ENCODE assay signal across 9 mouse cellular contexts in genomic region chr17:32209144-32209543, GRCm38 (mm10). TPM values are rescaled to one million over a fixed set of nuclear protein-coding genes. Genes with fewer than 3 reads are reported as not detected.
DNase-seq lines count a peak whose midpoint lies in the region; ATAC-seq and TF ChIP-seq lines count a peak whose summit lies in the region.
"Had no signal": no experiment of that assay in that cellular context is flagged by ENCODE, and none has a peak within 500 bp of the region (broad histone marks: within the 10 kb centered on the region; RNA-seq: fewer than 3 reads in every experiment).

No protein-coding gene starts in this region.

- ATAC-seq in midbrain, embryonic 14.5 days (ENCODE audit: low FRiP score, low TSS enrichment): no peak
- ATAC-seq in midbrain, embryonic 15.5 days (replicated peaks): no peak
- ATAC-seq in kidney, postnatal 0 days (replicated peaks; ENCODE audit: low FRiP score, low read depth): no peak
- peak; percentile 57; the same call in 1 of the 2 replicates for ATAC-seq in stomach, embryonic 16.5 days (ENCODE audit: insufficient read depth, low FRiP score)
- no peak for ATAC-seq in forebrain, embryonic 11.5 days (replicated peaks; ENCODE audit: low FRiP score)
- ATAC-seq in forebrain, embryonic 15.5 days (replicated peaks): no peak

- H3K27ac ChIP-seq in midbrain, embryonic 14.5 days (replicated peaks; ENCODE audit: low read depth, low read length): 0 out of 2 replicates have a peak overlapping the region, but pooled peaks have one; percentile 8
- H3K27ac ChIP-seq in midbrain, embryonic 15.5 days: no peak overlapping the region
- peak overlapping the region; percentile 51; the same call in 1 of the 2 replicates for H3K27ac ChIP-seq in kidney, postnatal 0 days
- peak overlapping the region; percentile 83 for H3K27ac ChIP-seq in stomach, embryonic 16.5 days (ENCODE audit: low read length)
- no peak overlapping the region for H3K27ac ChIP-seq in forebrain, embryonic 11.5 days (ENCODE audit: low read depth, low read length)
- H3K27ac ChIP-seq in forebrain, embryonic 15.5 days (replicated peaks): no peak overlapping the region
- H3K27ac ChIP-seq: liver, embryonic 14.5 days had no signal

- DNase-seq in midbrain, embryonic 14.5 days: peak; percentile 17
- DNase-seq in gastrocnemius, postnatal 25 days: peak; percentile 65
- peak; percentile 76 for DNase-seq in kidney, postnatal 0 days (ENCODE audit: low spot score)
- DNase-seq in forebrain, embryonic 11.5 days (ENCODE audit: low spot score): no peak
- no peak for DNase-seq in layer of hippocampus, adult 18-20 months (ENCODE audit: low spot score in 2 of 2)

- H3K27me3 ChIP-seq in midbrain, embryonic 14.5 days (ENCODE audit: control insufficient read depth, insufficient read depth, low read length): no peaks in the 10 kb centered on the region
- no peaks in the 10 kb centered on the region for H3K27me3 ChIP-seq in midbrain, embryonic 15.5 days (replicated peaks)
- no peaks in the 10 kb centered on the region for H3K27me3 ChIP-seq in kidney, postnatal 0 days (ENCODE audit: insufficient read depth, low read length)
- H3K27me3 ChIP-seq in stomach, embryonic 16.5 days (ENCODE audit: control insufficient read depth, insufficient read depth, low read length): no peaks in the 10 kb centered on the region
- no peaks in the 10 kb centered on the region for H3K27me3 ChIP-seq in forebrain, embryonic 11.5 days (ENCODE audit: control insufficient read depth, insufficient read depth, low read length)
- no peaks in the 10 kb centered on the region for H3K27me3 ChIP-seq in forebrain, embryonic 15.5 days

- H3K4me3 ChIP-seq in midbrain, embryonic 14.5 days (replicated peaks; ENCODE audit: low read depth, low read length): no peak overlapping the region
- no peak overlapping the region for H3K4me3 ChIP-seq in midbrain, embryonic 15.5 days
- H3K4me3 ChIP-seq in kidney, postnatal 0 days (replicated peaks; ENCODE audit: low read depth, low read length): no peak overlapping the region
- H3K4me3 ChIP-seq in stomach, embryonic 16.5 days (replicated peaks; ENCODE audit: low read length): no peak overlapping the region
- H3K4me3 ChIP-seq in forebrain, embryonic 11.5 days (ENCODE audit: low read depth, low read length): no peak overlapping the region
- no peak overlapping the region for H3K4me3 ChIP-seq in forebrain, embryonic 15.5 days

- WGBS in midbrain, embryonic 14.5 days: 76% methylated on average over 6 of the region's 6 CpGs
- 77% methylated on average over 6 of the region's 6 CpGs for WGBS in midbrain, embryonic 15.5 days
- WGBS in kidney, postnatal 0 days: 29% methylated on average over 6 of the region's 6 CpGs
- 51% methylated on average over 6 of the region's 6 CpGs for WGBS in stomach, embryonic 16.5 days
- WGBS in forebrain, embryonic 11.5 days: 80% methylated on average over 6 of the region's 6 CpGs
- 75% methylated on average over 6 of the region's 6 CpGs for WGBS in forebrain, embryonic 15.5 days

- no peak for TF ChIP-seq CTCF in kidney, postnatal 0 days (IDR thresholded peaks at IDR 0.05; ENCODE audit: low read depth)

- H3K4me2 ChIP-seq in midbrain, embryonic 14.5 days (ENCODE audit: low read length): no peak overlapping the region
- no peak overlapping the region for H3K4me2 ChIP-seq in midbrain, embryonic 15.5 days
- no peak overlapping the region for H3K4me2 ChIP-seq in kidney, postnatal 0 days (ENCODE audit: low read length)
- H3K4me2 ChIP-seq in stomach, embryonic 16.5 days (ENCODE audit: low read depth, low read length): no peak overlapping the region
- H3K4me2 ChIP-seq in forebrain, embryonic 11.5 days (ENCODE audit: low read depth, low read length, severe bottlenecking): no peak overlapping the region
- no peak overlapping the region for H3K4me2 ChIP-seq in forebrain, embryonic 15.5 days (replicated peaks)

- H3K9ac ChIP-seq in midbrain, embryonic 14.5 days (replicated peaks; ENCODE audit: low read length): no peak overlapping the region
- H3K9ac ChIP-seq in midbrain, embryonic 15.5 days: no peak overlapping the region
- H3K9ac ChIP-seq in kidney, postnatal 0 days (ENCODE audit: low read depth, low read length): no peak overlapping the region
- H3K9ac ChIP-seq in stomach, embryonic 16.5 days (ENCODE audit: low read length): no peak overlapping the region
- no peak overlapping the region for H3K9ac ChIP-seq in forebrain, embryonic 11.5 days (ENCODE audit: low read length)
- no peak overlapping the region for H3K9ac ChIP-seq in forebrain, embryonic 15.5 days (replicated peaks)
- H3K9ac ChIP-seq: liver, embryonic 14.5 days had no signal

- no peaks in the 10 kb centered on the region for H3K4me1 ChIP-seq in midbrain, embryonic 14.5 days (ENCODE audit: control insufficient read depth, insufficient read depth, low read length)
- no peaks in the 10 kb centered on the region for H3K4me1 ChIP-seq in midbrain, embryonic 15.5 days
- peaks cover 9% of the 10 kb centered on the region for H3K4me1 ChIP-seq in kidney, postnatal 0 days (replicated peaks; ENCODE audit: insufficient read depth, low read length)
- peaks cover 13% of the 10 kb centered on the region for H3K4me1 ChIP-seq in stomach, embryonic 16.5 days (ENCODE audit: control insufficient read depth, insufficient read depth, low read length)
- no peaks in the 10 kb centered on the region for H3K4me1 ChIP-seq in forebrain, embryonic 11.5 days (replicated peaks; ENCODE audit: control insufficient read depth, insufficient read depth, low read length)
- H3K4me1 ChIP-seq in forebrain, embryonic 15.5 days: no peaks in the 10 kb centered on the region

- H3K36me3 ChIP-seq in midbrain, embryonic 14.5 days (ENCODE audit: control insufficient read depth, insufficient read depth, low read length): peaks cover 92% of the 10 kb centered on the region
- H3K36me3 ChIP-seq in midbrain, embryonic 15.5 days (replicated peaks): peaks cover 61% of the 10 kb centered on the region
- peaks cover 64% of the 10 kb centered on the region for H3K36me3 ChIP-seq in kidney, postnatal 0 days (ENCODE audit: insufficient read depth, low read length)
- H3K36me3 ChIP-seq in stomach, embryonic 16.5 days (ENCODE audit: control insufficient read depth, insufficient read depth, low read length): peaks cover 16% of the 10 kb centered on the region
- H3K36me3 ChIP-seq in forebrain, embryonic 11.5 days (ENCODE audit: control insufficient read depth, insufficient read depth, low read length): peaks cover 20% of the 10 kb centered on the region; the same call in 1 of the 2 replicates
- peaks cover 89% of the 10 kb centered on the region for H3K36me3 ChIP-seq in forebrain, embryonic 15.5 days

- H3K9me3 ChIP-seq in midbrain, embryonic 14.5 days (ENCODE audit: control insufficient read depth, low read length): no peaks in the 10 kb centered on the region
- H3K9me3 ChIP-seq in midbrain, embryonic 15.5 days: no peaks in the 10 kb centered on the region
- H3K9me3 ChIP-seq in kidney, postnatal 0 days (replicated peaks; ENCODE audit: low read length): no peaks in the 10 kb centered on the region
- no peaks in the 10 kb centered on the region for H3K9me3 ChIP-seq in stomach, embryonic 16.5 days (replicated peaks; ENCODE audit: control insufficient read depth, low read length)
- no peaks in the 10 kb centered on the region for H3K9me3 ChIP-seq in forebrain, embryonic 11.5 days (ENCODE audit: control insufficient read depth, low read length)
- H3K9me3 ChIP-seq in forebrain, embryonic 15.5 days: no peaks in the 10 kb centered on the region

RNA-seq across cellular contexts. Expression of gene Ephx3, which starts 19.8 kb away (rescaled TPM):
- 0.34 TPM in 1 of 2 replicates, not detected in the other for polyA plus RNA-seq in midbrain, embryonic 14.5 days (2014; fragmentation: Nextera tagmentation; extraction: Ambion mirVana)
- 0.22 and 0.35 TPM in 2 replicates for polyA plus RNA-seq in midbrain, embryonic 15.5 days (2015; fragmentation: Nextera tagmentation; extraction: Ambion mirVana)
- total RNA-seq in gastrocnemius, postnatal 25 days (2021): under 1 TPM; 0.40 to 0.46 TPM
- 0.18 and 0.30 TPM in 2 replicates for polyA plus RNA-seq in kidney, postnatal 0 days (2015; fragmentation: Nextera tagmentation; extraction: Ambion mirVana)
- 14.4 and 25.3 TPM in 2 replicates for polyA plus RNA-seq in stomach, embryonic 16.5 days (2015; fragmentation: Nextera tagmentation; extraction: Ambion mirVana)
- 0.13 and 0.23 TPM in 2 replicates for polyA plus RNA-seq in forebrain, embryonic 11.5 days (2014; fragmentation: Nextera tagmentation; extraction: Ambion mirVana)
- polyA plus RNA-seq in forebrain, embryonic 15.5 days (2015; fragmentation: Nextera tagmentation; extraction: Ambion mirVana): 0.17 and 0.20 TPM in 2 replicates
- under 1 TPM; 0.30 TPM for total RNA-seq in layer of hippocampus, adult 18-20 months (2021)

RNA-seq across cellular contexts. Expression of gene Notch3, which starts 42.5 kb away (rescaled TPM):
- polyA plus RNA-seq in midbrain, embryonic 14.5 days (2014; fragmentation: Nextera tagmentation; extraction: Ambion mirVana): 10.5 and 11.2 TPM in 2 replicates
- polyA plus RNA-seq in midbrain, embryonic 15.5 days (2015; fragmentation: Nextera tagmentation; extraction: Ambion mirVana): 7.9 and 8.9 TPM in 2 replicates
- total RNA-seq in gastrocnemius, postnatal 25 days (2021): 10 to 100 TPM; 12.6 to 13.4 TPM
- 7.2 and 7.4 TPM in 2 replicates for polyA plus RNA-seq in kidney, postnatal 0 days (2015; fragmentation: Nextera tagmentation; extraction: Ambion mirVana)
- polyA plus RNA-seq in stomach, embryonic 16.5 days (2015; fragmentation: Nextera tagmentation; extraction: Ambion mirVana): 12.1 and 14.5 TPM in 2 replicates
- polyA plus RNA-seq in forebrain, embryonic 11.5 days (2014; fragmentation: Nextera tagmentation; extraction: Ambion mirVana): 26.8 and 30.2 TPM in 2 replicates
- 5.6 and 5.8 TPM in 2 replicates for polyA plus RNA-seq in forebrain, embryonic 15.5 days (2015; fragmentation: Nextera tagmentation; extraction: Ambion mirVana)
- 1 to 10 TPM; 4.4 to 5.0 TPM for total RNA-seq in layer of hippocampus, adult 18-20 months (2021)

Comparison
In these comparisons a context has a peak if more than half of its experiments do, and no peak if none do; other contexts are left out.
1. H3K27ac ChIP-seq: peak in midbrain, embryonic 14.5 days (single experiment), kidney, postnatal 0 days (single experiment) and stomach, embryonic 16.5 days (single experiment); none in midbrain, embryonic 15.5 days (single experiment), forebrain, embryonic 11.5 days (single experiment) and forebrain, embryonic 15.5 days (single experiment).
2. DNase-seq: peak in midbrain, embryonic 14.5 days (single experiment), gastrocnemius, postnatal 25 days (single experiment) and kidney, postnatal 0 days (single experiment); none in forebrain, embryonic 11.5 days (single experiment) and layer of hippocampus, adult 18-20 months (0 of 2).
3. RNA of gene Ephx3, which starts 19.8 kb away (polyA plus RNA-seq): 14.4 to 25.3 TPM in stomach, embryonic 16.5 days; 0.22 to 0.35 TPM in midbrain, embryonic 15.5 days, 0.18 to 0.30 TPM in kidney, postnatal 0 days, 0.13 to 0.23 TPM in forebrain, embryonic 11.5 days, 0.17 to 0.20 TPM in forebrain, embryonic 15.5 days and 0.34 TPM in midbrain, embryonic 14.5 days; every median in the first group is over 10 times any median in the second.